Comparison of ENCODE assay signal across 14 mouse cellular contexts in the genomic region with DNA sequence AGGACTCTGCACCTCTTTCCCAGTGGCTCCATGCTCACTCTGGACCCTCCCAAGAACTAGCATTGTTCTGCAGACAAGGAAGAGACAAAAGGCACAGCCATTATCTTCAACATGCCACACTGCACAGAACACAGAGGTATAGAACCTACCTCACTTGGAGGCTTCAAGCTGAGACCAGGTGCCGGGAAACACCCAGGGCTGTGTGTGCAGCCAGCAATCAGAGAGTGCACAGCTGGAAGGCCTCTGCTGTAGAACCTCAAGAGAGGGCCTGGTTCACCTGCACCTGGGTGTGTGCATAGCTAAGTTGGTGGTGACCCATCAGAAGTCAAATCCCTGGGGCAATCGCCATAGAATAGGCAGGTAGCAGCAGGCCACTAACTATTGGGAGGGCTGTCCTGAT. TPM values are rescaled to one million over a fixed set of nuclear protein-coding genes. Genes with fewer than 3 reads are reported as not detected.
DNase-seq lines count a peak whose midpoint lies in the region; ATAC-seq and TF ChIP-seq lines count a peak whose summit lies in the region.
"Had no signal": no experiment of that assay in that cellular context is flagged by ENCODE, and none has a peak within 500 bp of the region (broad histone marks: within the 10 kb centered on the region; RNA-seq: fewer than 3 reads in every experiment).

No protein-coding gene starts in this region.

- H3K27ac ChIP-seq in layer of hippocampus, adult 2 months, result peak overlapping the region; percentile 28; the same call in 1 of the 2 replicates
- H3K27ac ChIP-seq in hindbrain, embryonic 12.5 days, result peak overlapping the region; percentile 99
- H3K27ac ChIP-seq in midbrain, embryonic 15.5 days, result peak overlapping the region; percentile 94
- H3K27ac ChIP-seq: stomach, embryonic 15.5 days had no signal

- H3K4me2 ChIP-seq in hindbrain, embryonic 12.5 days (replicated peaks), result no peak overlapping the region
- H3K4me2 ChIP-seq in midbrain, embryonic 15.5 days, result no peak overlapping the region
- H3K4me2 ChIP-seq: lung, embryonic 14.5 days; stomach, embryonic 15.5 days had no signal

- H3K9me3 ChIP-seq in hindbrain, embryonic 12.5 days (replicated peaks), result no peaks in the 10 kb centered on the region
- no peaks in the 10 kb centered on the region for H3K9me3 ChIP-seq in midbrain, embryonic 15.5 days
- H3K9me3 ChIP-seq: stomach, embryonic 15.5 days had no signal

- no peak overlapping the region for H3K4me3 ChIP-seq in layer of hippocampus, adult 2 months
- H3K4me3 ChIP-seq in hindbrain, embryonic 12.5 days, result no peak overlapping the region
- no peak overlapping the region for H3K4me3 ChIP-seq in midbrain, embryonic 15.5 days
- H3K4me3 ChIP-seq: stomach, embryonic 15.5 days had no signal

- no peak for TF ChIP-seq CTCF in layer of hippocampus, adult 2 months (conservative IDR thresholded peaks at IDR 0.05)

- H3K4me1 ChIP-seq in hindbrain, embryonic 12.5 days, result peaks cover 75% of the 10 kb centered on the region
- peaks cover 67% of the 10 kb centered on the region for H3K4me1 ChIP-seq in midbrain, embryonic 15.5 days

- no peaks in the 10 kb centered on the region for H3K27me3 ChIP-seq in hindbrain, embryonic 12.5 days
- no peaks in the 10 kb centered on the region for H3K27me3 ChIP-seq in midbrain, embryonic 15.5 days (replicated peaks)
- H3K27me3 ChIP-seq: stomach, embryonic 15.5 days had no signal

- 63% methylated on average over 2 of the region's 2 CpGs for WGBS in hindbrain, embryonic 12.5 days
- WGBS in midbrain, embryonic 15.5 days, result 83% methylated on average over 2 of the region's 2 CpGs

- no peak for ATAC-seq in hindbrain, embryonic 12.5 days (ENCODE audit: low FRiP score)
- no peak for ATAC-seq in midbrain, embryonic 15.5 days (replicated peaks)

- no peak for DNase-seq in layer of hippocampus, adult 2 months (ENCODE audit: low spot score in 2 of 2)
- no peak for DNase-seq in layer of hippocampus, adult 11-12 months (ENCODE audit: low spot score)
- DNase-seq in thymus, postnatal 25 days, result peak; percentile 74
- DNase-seq in right cerebral cortex, postnatal 4 days, result no peak
- DNase-seq in MN1 (ENCODE audit: low spot score), result no peak
- DNase-seq: cerebellum, adult 8-10 months; heart, adult 18-20 months; kidney, postnatal 4 days; left cerebral cortex, postnatal 4 days; lung, embryonic 14.5 days; right cerebral cortex, postnatal 14 days had no signal

- H3K9ac ChIP-seq in hindbrain, embryonic 12.5 days, result 0 out of 2 replicates have a peak overlapping the region, but pooled peaks have one; percentile 33
- H3K9ac ChIP-seq in midbrain, embryonic 15.5 days, result no peak overlapping the region
- H3K9ac ChIP-seq: lung, embryonic 14.5 days; stomach, embryonic 15.5 days had no signal

- H3K36me3 ChIP-seq in hindbrain, embryonic 12.5 days, result no peaks in the 10 kb centered on the region
- H3K36me3 ChIP-seq in midbrain, embryonic 15.5 days (replicated peaks), result no peaks in the 10 kb centered on the region
- H3K36me3 ChIP-seq: stomach, embryonic 15.5 days had no signal

RNA-seq across cellular contexts. Expression of gene Mvb12b, which starts 8.5 kb away (rescaled TPM):
- total RNA-seq in layer of hippocampus, adult 2 months (2021), result 10 to 100 TPM; 82.0 to 83.6 TPM
- 58.9 and 61.5 TPM in 2 replicates for polyA plus RNA-seq in hindbrain, embryonic 12.5 days (2016; fragmentation: Nextera tagmentation; extraction: Ambion mirVana)
- 67.0 and 69.2 TPM in 2 replicates for polyA plus RNA-seq in midbrain, embryonic 15.5 days (2015; fragmentation: Nextera tagmentation; extraction: Ambion mirVana)

Comparison
In these comparisons a context has a peak if more than half of its experiments do, and no peak if none do; other contexts are left out.
1. H3K27ac ChIP-seq: peak in every context shown above with its lines; median percentile 99 in hindbrain, embryonic 12.5 days; 94 in midbrain, embryonic 15.5 days; 28 in layer of hippocampus, adult 2 months.